Mouse (Mus musculus): ENCODE results near the gene Olfr1028. TPM values are rescaled to one million over a fixed set of nuclear protein-coding genes. Genes with fewer than 3 reads are reported as not detected.

The Olfr1028 gene
- 0.13 TPM in 1 of 2 replicates, not detected in the other for total RNA-seq (2023)

DNA sequence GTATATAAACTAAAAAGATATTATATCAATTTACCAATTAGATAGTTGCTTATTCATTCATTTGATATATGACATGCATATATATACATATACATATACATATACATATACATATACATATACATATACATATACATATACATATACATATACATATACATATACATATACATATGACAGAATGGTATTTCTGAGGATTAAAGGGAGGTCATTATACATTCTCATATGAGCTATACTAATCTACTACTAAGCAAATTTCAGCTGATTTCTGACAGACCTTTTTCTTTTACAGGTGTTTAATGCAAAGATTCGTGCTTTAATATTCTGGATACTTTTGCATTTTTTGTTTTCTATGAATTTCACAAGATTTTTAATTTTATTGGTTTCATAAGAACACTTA, at the start of gene Olfr1028:
Olfr1028 (plus strand) TSS at position 301 of the 400 bp plus-strand sequence.

DNA sequence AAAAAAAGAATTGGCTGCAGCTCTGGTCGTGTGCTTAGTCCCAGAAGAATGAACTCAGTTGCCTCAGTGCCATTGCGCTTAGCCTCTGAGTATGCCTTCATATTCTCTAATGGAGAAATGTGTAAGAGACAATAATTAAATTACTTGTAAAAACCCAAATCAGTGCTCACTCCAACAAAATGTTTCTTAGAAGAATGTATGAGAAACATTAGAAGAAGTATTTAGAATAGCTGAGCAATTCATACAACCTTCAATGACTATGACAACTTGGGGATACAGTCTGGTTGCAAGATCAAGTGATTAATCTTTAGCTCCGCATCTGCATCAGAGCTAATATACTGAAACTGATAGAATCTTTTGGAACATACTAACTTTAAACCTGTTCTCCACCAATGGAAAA, 45.3 kb upstream of the Olfr1028 start, which contains the start of gene Olfr1024:
Olfr1024 (minus strand) TSS at position 101 of the 400 bp plus-strand sequence.

DNA sequence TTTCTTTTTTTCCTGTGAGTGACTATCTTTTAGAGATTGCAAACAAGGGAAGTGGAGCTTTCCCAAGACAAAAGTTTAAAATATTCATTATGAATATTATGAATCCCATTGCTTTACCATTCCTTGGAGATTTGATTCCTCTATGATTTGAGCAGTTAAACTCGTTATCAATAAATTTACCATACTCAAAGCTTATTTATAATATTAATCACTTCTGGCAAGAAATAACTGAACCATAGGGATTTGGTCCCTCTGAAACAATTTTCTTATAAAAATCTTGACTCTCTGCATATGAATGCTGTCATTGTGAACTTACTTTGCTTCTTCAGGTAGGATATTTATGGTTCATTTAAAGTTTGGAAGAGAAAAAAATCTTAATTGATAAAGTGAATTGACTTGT, 35.3 kb upstream of the Olfr1028 start, which contains the start of gene Olfr1025-ps1:
Olfr1025-ps1 (plus strand) TSS at position 301 of the 400 bp plus-strand sequence.

DNA sequence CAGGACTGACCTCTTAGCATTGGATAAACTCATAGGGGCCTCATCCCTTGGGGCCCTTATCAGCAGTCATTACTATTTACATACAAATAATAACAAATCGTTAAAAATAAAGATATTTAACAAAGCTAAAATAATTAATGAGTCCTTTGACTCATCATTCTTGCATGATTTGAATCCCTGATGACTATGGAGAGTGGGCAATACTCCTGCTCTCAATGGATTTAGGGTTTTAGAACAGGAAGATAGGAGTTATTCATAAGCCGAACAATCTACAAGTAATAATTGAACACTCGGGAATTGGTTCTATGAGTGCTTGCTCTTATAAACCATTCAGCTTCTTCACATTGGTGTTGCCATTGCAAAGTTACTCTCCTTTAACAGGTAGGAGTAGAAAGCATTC, 29.0 kb upstream of the Olfr1028 start, which contains the start of gene Olfr1026:
Olfr1026 (plus strand) TSS at position 301 of the 400 bp plus-strand sequence.

DNA sequence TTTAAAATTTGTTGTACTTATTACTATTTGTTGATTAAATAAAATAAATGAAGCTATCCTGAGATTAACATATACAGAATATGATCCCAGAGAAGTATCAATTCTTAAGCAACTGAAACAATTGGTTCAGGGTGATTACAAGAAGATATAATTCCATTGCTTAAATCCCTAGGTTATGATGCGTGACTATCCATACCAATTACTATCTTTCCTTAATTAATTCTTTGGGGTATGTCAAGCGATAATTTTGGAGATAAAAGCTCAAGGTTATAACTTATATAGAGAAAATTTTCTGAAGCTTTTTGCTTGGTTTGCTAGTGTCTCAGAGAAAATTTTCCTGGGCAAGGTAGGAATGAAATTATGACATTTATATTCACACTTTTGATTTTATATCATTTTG, 23.4 kb downstream of the Olfr1028 start, which contains the start of gene Olfr1029:
Olfr1029 (plus strand) TSS at position 301 of the 400 bp plus-strand sequence.

DNA sequence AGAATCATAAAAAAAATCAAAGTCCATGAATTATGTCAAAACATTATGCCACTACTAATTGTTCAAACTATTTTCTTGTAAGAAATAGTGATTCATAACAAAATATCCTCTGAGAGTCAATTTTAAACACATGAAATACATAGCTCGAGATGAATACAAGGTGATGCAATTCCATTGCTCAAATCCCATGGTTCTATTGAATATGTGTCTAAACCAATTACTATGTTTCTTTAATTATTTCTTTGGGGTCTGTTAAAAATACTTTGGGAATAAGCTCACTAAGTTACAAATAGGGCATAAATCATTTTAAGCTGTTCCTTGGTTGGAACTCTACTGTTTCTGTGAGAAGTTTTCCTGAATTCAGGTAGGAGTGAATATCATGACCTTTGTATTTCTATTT, 28.7 kb downstream of the Olfr1028 start, which contains the start of gene Olfr1030:
Olfr1030 (plus strand) TSS at position 301 of the 400 bp plus-strand sequence.

DNA sequence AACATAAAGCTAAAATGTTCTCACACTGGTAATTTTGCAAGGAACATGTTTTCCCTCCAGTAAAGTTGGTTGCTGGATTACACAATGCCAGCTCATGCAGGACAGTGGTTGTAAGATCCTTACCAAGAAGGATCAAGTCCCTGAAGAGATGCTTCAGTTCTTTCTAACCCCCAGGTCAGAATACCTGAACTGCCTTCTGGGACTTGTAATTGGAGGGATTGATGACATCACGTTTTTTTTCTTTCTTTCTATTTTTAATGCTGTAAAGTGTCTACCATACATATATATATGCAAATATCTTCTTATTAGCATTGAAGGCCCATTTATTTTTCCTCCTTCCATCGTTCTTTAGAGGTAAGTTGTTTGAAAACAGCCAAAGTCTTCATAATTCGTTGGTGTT, 39.8 kb downstream of the Olfr1028 start, which contains the start of gene Olfr1031:
Olfr1031 (plus strand) TSS at position 301 of the 400 bp plus-strand sequence.

Other genes with a start within 250 kb of the Olfr1028 start
- not detected in 2 replicates for gene Olfr1009, start 235.0 kb upstream of the Olfr1028 start, total RNA-seq (2023)
- gene Olfr1012, start 187.7 kb upstream of the Olfr1028 start, total RNA-seq (2023): not detected in 2 replicates
- gene Olfr1013, start 183.3 kb upstream of the Olfr1028 start, total RNA-seq (2023): not detected in 2 replicates
- not detected in 2 replicates for gene Olfr1014, start 177.7 kb upstream of the Olfr1028 start, total RNA-seq (2023)
- gene Olfr1015, start 168.4 kb upstream of the Olfr1028 start, total RNA-seq (2023): not detected in 2 replicates
- gene Olfr1016, start 147.9 kb upstream of the Olfr1028 start, total RNA-seq (2023): not detected in 2 replicates
- not detected in 2 replicates for gene Olfr1018, start 132.0 kb upstream of the Olfr1028 start, total RNA-seq (2023)
- not detected in 2 replicates for gene Olfr1019, start 105.0 kb upstream of the Olfr1028 start, total RNA-seq (2023)
- gene Olfr1020, start 103.4 kb upstream of the Olfr1028 start, total RNA-seq (2023): not detected in 2 replicates
- gene Olfr1022, start 81.8 kb upstream of the Olfr1028 start, total RNA-seq (2023): not detected in 2 replicates
- not detected in 2 replicates for gene Olfr1023, start 64.8 kb upstream of the Olfr1028 start, total RNA-seq (2023)
- not detected in 2 replicates for gene Olfr1024, start 45.4 kb upstream of the Olfr1028 start, total RNA-seq (2023)
- not detected in 2 replicates for gene Olfr1025-ps1, start 35.2 kb upstream of the Olfr1028 start, total RNA-seq (2023)
- gene Olfr1026, start 28.9 kb upstream of the Olfr1028 start, total RNA-seq (2023): not detected in 2 replicates
- not detected in 2 replicates for gene Olfr1029, start 23.5 kb downstream of the Olfr1028 start, total RNA-seq (2023)
- gene Olfr1030, start 28.8 kb downstream of the Olfr1028 start, total RNA-seq (2023): not detected in 2 replicates
- gene Olfr1031, start 39.9 kb downstream of the Olfr1028 start, total RNA-seq (2023): not detected in 2 replicates
- not detected in 2 replicates for gene Olfr1032, start 55.1 kb downstream of the Olfr1028 start, total RNA-seq (2023)
- not detected in 2 replicates for gene Olfr1033, start 70.2 kb downstream of the Olfr1028 start, total RNA-seq (2023)
- not detected in 2 replicates for gene Olfr1034, start 95.4 kb downstream of the Olfr1028 start, total RNA-seq (2023)
- not detected in 2 replicates for gene Olfr1036, start 123.6 kb downstream of the Olfr1028 start, total RNA-seq (2023)
- not detected in 2 replicates for gene Olfr1037, start 136.9 kb downstream of the Olfr1028 start, total RNA-seq (2023)
- gene Olfr1039, start 185.5 kb downstream of the Olfr1028 start, total RNA-seq (2023): not detected in 2 replicates
- gene Olfr1040, start 196.3 kb downstream of the Olfr1028 start, total RNA-seq (2023): not detected in 2 replicates
- not detected in 2 replicates for gene Olfr1042, start 211.4 kb downstream of the Olfr1028 start, total RNA-seq (2023)
- not detected in 2 replicates for gene Olfr1043, start 217.1 kb downstream of the Olfr1028 start, total RNA-seq (2023)
- not detected in 2 replicates for gene Olfr1044, start 227.4 kb downstream of the Olfr1028 start, total RNA-seq (2023)
- not detected in 2 replicates for gene Olfr52, start 235.2 kb downstream of the Olfr1028 start, total RNA-seq (2023)